Mouse (Mus musculus): Measurements from ENCODE around the gene Tmem38a.

Tmem38a gene

DNA sequence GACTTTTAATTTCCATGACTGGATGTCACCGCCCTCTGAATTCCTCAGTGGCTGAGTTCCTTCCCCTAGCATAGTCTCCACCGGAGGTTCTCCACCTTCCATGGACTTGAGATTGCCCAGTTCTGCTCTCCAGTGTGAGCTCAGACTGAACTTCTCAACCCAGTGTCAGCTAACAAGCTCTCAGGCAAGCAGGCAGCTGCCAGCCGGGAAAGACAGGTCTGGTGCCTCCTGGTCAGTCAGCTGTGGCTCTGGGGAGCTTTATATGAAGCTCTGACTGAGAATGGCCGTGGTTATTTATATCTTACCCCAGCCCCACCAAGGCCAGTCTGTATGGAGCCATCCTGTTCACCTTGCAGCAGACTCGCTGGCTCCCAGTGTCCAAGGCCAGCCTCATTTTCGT lies 12.5 kb downstream of the Tmem38a start:
- DNase-seq (ENCODE audit: low spot score in 2 of 2), result no peak

DNA sequence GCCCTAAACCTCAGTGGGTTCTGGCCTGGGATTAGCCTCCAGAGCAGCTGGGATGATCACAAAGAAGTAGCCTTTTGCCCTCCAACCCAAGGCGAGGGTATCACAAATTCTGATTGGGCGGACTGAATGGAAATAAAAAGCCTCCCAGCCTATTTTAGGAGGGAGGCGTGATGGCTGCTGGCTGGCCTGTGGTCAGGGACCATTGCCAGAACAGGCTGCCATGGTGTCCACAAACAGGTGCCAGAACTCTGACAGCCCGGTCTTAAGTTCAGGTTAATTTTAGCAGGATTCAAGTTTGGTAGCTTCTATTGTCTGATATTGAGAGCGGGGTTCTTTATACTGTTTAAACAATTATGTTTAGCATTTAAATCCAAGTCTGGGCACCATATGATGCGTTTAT lies 16.0 kb downstream of the Tmem38a start:
- no peak for DNase-seq (ENCODE audit: low spot score in 2 of 2)

DNA sequence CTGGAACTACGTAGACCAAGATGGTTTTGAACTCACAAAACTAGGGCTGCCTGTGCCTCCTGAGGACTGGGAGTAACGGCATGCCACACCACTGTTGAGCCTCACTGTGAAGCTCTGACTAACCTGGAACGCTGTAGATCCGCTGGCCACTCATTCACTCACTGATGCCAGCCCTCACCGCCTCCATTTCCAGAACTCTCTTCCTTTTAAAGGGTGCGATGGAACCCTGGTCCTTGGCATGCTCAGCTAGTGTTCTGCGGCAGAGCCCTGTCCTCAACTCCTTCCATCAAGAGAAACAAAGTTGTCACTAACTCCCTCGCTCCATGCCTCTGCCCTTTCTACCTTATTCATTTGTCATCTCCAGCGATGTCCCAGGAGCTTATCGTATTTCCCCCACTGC lies 17.0 kb downstream of the Tmem38a start:
- peak in 1 of 2 experiments; percentile 31 for DNase-seq (ENCODE audit: low spot score in 2 of 2)

DNA sequence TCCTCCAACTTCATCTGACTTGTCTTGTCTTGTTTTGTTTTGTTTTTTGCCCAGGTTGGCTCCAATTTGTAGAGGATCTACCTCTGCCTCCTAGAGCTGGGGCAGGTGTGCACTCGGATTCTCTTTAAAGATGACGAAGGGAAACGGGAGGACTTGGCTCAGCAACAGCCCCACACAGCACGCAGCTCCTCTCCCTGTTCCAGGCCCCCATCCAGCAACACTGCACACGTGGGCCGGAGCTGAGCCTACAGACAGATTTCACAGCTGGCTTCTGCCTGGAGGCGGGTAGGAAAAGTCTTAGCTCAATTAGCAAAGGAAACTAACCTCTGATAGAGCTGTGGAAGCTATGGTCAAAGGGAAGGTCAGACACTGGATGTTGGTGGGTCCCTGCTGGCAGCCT lies 17.4 kb downstream of the Tmem38a start:
- DNase-seq (ENCODE audit: low spot score in 2 of 2), result peak; percentile 83 to 84

DNA sequence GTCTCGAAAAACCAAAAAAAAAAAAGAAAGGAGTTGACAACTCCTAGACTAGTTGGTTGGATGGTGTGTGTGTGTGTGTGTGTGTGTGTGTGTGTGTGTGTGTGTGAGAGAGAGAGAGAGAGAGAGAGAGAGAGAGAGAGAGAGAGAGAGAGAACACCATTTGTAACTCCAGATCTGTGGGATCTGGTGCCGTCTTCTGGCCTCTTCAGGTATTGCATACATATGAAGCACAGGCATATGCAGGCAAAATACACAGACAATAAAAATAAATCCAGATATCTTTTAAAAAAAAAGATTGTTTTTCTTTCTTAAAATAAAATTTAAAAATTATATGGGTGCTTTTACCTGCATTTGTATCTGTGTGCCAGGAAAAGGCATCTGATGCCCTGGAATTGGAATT lies 18.3 kb downstream of the Tmem38a start:
- DNase-seq (ENCODE audit: low spot score in 2 of 2), result peak; percentile 28 to 49
